Mouse (Mus musculus): ENCODE measurements at regions not wholly inside any gene's neighbourhood (a gene's known extent, or its start where the extent isn't known, plus 50 kb on each side); places are given as distances from the start of the nearest gene placed in this dataset.

GRCm38 (mm10) chr2:118050326-118050725, 61.4 kb upstream of the Thbs1 start:
- no peak for DNase-seq

GRCm38 (mm10) chr2:118051610-118052009, 60.1 kb upstream of the Thbs1 start:
- DNase-seq, result no peak

- DNase-seq, result no peak
Measured at GRCm38 (mm10) chr2:118053512-118053911, 58.2 kb upstream of the Thbs1 start.

DNA sequence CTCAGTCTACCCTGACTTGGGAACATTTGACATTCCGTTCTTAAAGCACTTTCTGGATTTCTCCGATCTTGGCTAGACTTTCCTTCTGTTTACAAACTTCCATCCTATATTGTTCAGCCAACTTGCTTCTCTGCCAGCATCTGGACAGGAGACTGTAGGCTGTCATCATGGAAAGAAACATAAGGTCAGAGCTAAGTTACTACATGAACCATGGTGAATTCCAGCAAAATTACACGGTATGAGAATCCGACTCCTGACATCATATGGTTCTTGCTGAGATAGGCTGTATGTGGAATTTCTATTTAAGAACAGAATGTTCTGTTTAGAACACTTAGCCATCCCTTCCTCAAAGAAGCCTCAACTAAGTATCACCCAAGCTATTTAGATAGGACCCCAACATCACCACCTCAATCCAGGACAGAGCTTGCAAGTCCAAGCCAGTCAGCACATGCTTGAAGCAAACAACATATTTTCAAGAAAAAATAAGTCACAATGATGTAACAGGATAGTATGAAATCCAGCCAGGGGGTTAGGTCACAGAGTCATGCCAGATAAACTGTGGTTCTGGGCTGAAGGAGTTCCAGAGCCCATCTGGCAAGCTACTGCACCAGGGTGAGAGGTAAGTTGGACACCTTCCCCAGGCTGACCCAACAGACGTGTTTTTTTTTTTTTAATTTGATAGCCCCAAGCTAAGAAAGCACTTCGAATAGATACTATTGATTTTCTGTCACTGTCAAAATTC, 52.9 kb upstream of the Thbs1 start:
- DNase-seq, result no peak

- DNase-seq, result no peak
Measured at GRCm38 (mm10) chr2:118061291-118061690, 50.4 kb upstream of the Thbs1 start.

Measured in retina, postnatal 1 day (tissue).